Mouse (Mus musculus) adrenal gland, postnatal 4 days (tissue): ENCODE data around the gene Ninj2. TPM values are rescaled to one million over a fixed set of nuclear protein-coding genes. Genes with fewer than 3 reads are reported as not detected.

ENCODE experiments used
- DNase-seq, 2 experiments: peaks; one replicate each; pipeline ENCODE4 v3.0.0; 2021 to 2022; ENCODE audit warnings: low spot score in 2 of 2, mixed read lengths in 2 of 2
- total RNA-seq, 2 experiments: library from RNA; stranded (reverse); gene quantifications; 2 replicates each; pipeline ENCODE4 v1.2.3; 2021

Gene Ninj2
- total RNA-seq, 2 experiments from 2014 or later = not detected

DNA sequence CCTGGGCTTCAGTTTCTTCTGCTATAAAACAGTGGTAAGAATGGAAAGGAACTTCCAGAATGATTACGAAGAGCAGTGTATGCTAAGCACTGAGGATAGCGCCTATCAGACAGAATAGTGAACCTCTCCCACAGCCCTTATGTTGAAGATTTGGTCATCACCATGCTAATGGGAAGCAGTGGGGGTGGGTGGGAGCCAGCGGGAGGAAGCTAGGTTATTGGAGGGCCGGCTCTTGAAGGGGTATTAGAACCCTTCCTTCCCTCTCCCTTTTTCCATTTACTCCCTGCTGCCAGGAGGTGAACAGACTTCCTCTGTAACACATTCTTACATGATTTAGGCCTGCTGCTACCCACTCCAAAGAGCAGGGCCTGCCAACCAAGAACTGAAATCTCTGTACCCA is 1.2 kb upstream of the Ninj2 start:
- no peak for DNase-seq

DNA sequence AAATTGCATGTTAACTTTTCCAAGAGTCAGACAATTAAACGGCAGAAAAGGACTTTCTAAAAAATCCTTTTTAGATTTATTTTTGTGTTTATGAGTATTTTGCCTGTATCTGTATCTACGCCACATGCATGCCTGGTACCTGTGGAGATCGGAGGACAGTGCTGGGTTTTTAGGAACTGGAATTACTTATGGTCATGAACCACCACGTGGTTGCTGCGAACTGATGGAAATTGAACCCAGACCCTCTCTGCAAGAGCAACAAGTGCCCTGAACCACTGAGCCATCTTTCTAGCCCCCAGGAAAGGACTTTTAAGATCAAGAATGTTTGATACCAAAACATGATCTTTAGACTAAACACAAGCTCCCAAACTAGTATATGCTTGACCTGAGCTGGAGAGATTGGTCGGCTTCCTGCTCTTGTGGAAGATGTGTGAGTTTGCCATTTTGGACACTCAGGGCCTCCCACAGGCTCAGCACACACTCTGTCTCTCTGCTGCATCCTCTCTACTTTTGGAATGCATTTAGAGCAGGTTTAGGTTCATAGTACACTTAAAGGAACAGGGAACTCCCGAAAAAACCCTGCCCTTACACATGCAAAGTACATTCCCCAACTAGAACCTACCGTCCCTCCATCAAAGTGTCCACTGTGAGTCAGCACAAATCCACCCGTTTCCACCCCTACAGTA is 1.1 kb downstream of the Ninj2 start:
- DNase-seq = no peak

DNA sequence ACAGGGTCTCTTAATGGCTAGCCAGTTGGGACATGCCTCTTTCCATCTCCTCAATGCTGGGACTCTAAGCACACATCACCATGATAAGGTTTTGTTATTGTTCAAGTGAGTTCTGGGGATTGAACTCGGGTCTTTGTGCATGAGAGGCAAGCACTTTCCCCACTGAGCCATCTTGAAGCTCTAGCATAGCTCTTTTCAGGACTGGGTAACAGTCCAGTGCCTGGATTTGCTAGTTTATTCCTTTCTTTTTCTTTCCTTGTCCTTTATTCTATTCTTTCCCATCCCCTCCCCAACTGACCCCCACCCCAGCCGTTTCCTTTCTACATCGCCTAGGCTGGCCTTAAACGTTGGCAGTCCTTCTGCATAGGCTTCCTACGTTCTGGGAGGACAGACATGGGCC is 1.9 kb downstream of the Ninj2 start:
- DNase-seq = no peak

DNA sequence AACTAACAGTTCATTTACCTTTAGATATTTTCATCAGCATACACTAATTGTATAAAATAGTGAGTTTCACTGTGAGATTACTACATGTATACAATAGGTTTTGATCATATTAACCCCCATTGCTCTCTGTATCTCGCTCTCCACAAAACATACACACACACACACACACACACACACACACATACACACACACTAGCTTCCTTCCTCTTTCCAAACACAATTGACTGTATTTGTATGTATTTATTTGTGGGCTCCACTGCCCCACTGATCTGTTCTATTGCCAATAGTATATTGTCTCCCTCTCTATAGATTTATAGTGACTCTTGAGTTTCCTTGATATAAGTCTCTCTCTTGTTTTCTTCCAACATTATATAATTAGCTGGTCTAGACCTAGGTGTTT is 2.4 kb downstream of the Ninj2 start:
- no peak for DNase-seq

DNA sequence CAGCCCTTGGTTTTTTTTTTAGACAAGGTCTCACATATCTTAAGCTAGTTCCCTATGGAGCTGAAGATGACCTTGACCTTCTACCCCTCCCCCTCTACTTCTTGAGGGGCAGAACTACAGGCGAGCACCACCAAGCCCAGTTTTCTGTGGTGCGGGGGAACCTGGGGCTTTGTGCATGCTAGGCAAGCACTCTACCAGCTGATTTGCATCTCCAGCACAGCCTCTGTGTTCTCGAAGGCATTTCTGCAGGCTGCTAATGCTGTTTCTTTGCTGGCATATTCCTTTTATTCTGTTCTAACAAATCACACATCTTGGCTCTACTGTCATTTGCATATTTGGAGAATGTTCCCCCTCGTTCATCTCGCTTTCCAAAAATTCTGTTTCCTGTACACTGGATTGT is 6.2 kb downstream of the Ninj2 start:
- DNase-seq = no peak

DNA sequence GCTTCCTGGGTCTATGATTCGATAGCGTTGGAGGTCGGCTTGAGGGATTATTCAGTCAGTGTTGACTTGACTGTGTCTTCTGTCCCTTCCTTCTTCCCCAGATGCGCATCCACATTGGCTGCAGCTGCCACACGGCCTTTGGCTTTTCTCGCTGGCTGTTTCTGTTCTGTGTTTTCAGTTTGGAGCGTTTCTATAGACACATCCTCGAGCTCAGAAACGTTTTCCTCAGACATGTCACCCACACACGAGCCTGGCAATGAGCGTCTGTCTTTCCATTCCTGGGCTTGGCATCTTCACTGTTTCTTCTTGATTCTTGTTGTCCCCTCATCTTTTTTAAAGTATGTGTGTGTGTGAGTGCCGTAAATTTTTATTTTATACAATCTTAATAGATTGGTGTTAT is 8.1 kb downstream of the Ninj2 start:
- no peak for DNase-seq

DNA sequence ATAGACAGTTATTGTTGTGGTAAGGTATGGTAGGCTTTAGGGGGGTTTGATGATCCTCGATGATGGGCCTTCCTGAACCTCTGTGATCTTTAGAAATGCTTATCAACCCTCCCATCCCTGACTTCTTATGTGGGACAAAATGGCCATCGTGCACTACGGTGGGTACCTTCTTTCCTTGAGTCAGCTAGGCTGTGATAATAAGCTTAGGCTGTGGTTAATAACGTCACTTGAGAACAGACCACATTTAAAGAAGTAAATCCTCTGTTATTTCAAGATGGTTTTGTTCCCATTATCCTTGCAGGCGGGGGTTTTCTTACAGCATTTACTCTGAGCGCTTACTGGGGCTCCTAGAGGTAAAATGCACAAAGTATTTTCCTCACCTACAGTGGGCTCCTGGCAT is 8.8 kb downstream of the Ninj2 start:
- no peak for DNase-seq

DNA sequence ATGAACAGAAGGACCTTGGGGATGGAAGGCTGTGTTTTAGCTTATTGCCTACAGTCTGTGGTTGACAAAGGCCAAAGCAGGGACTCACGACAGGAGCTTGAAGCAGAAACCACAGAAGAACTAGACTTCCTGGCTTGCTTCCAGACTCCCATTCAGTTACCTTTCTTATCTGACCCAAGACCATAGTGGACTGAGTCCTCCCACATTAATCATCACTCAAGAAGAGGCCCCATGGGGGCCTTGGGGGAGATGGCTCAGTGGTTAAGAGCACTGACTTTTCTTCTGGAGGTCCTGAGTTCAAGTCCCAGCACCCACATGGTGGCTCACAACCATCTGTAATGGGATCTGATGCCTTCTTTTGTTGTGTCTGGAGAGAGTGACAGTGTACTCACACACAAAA is 10.0 kb downstream of the Ninj2 start:
- no peak for DNase-seq

DNA sequence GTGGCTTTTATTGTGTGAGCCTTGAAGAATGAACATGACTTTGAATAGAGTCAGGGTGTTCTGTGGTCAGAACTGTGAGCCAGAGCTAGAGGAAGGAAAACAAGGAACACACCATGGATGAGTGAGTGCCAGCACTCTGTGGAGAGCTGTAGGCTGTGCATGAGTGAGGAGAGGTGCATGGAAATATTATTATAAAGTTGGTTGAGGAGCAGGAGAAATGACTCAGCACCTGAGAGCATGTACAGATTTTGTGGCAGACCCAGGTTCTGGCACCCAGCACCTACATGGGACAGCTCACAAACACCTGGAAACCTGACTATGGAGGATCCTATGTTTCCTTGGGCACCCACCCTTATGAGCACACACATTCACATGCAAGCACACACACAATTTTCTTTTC is 11.9 kb downstream of the Ninj2 start:
- DNase-seq = no peak

DNA sequence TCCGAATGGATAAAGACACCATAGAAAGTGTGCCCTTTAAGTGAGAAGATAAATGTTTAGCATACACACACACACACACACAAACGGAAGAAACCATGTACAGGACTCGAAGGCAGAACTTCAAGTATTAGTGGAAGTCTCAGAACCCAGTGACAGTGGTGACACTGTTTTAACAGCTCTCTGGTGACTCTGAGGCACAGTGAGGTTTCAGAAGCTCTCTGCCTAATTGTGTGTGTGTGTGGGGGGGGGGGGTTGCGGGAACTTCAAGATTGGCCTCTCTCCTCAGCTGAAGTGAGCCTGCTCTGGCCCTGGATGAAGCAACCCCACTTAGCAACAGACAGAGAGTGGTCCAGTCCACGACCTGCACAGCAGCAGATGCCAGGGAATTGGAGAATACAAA is 14.4 kb downstream of the Ninj2 start:
- no peak for DNase-seq

DNA sequence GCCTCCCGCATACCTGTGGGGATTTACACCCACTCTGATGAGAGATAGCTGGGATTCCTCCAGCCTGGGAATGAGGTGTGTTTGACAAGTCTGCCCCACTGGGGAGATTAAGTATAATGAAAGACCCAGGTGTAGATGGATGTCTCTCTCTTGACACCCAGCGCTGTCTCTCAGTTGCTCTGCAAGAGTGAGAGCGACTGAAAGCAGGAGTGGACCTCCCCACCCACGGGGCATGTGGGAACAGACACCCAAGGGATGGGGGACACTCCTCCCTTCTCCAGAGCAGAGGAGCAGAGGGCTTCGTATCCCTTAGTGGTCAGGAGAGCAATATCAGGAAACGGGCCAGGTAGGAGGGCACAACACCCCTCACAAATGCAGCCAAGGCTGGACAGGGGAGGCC is 14.9 kb downstream of the Ninj2 start:
- DNase-seq = no peak

DNA sequence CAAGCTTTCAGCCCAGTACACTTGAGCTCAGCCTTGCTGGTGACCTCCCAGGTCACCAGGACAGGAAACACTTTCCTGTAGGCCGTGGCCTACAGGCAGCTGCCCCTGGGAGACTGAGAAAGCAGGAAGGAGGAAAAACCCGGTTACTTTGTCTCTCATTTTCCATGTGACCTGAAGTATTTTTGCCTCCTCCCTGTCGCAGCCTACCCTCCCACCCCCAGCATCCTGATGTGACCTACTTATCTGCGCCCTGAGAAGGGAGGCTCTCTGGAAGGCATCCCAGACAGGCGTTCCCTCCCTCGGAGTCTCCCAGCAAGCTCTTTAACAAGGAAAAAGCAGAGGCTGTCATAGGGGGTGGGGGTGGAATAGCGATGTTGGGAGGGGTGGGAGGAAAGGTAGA is 16.0 kb downstream of the Ninj2 start:
- DNase-seq = peak in 1 of 2 experiments; percentile 28

DNA sequence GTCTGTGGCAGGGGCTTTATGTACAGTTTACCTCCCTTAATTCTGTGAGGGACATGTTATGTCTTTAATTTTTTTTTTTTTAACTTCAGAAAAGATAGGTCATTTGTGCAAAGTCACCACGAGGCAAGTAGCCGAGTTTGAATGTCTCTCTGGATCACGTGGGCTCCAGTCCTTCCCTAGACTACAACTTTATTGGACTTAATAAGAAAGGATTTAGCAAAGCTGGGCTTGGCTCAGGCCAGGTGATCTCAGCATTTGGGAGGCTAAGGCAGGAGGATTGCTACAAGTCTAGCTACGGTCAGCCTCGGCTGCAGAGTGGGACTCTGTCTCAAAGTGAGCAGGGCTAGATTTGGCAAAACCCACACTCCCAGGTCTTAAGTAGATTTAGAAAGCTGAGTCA is 16.8 kb downstream of the Ninj2 start:
- no peak for DNase-seq

DNA sequence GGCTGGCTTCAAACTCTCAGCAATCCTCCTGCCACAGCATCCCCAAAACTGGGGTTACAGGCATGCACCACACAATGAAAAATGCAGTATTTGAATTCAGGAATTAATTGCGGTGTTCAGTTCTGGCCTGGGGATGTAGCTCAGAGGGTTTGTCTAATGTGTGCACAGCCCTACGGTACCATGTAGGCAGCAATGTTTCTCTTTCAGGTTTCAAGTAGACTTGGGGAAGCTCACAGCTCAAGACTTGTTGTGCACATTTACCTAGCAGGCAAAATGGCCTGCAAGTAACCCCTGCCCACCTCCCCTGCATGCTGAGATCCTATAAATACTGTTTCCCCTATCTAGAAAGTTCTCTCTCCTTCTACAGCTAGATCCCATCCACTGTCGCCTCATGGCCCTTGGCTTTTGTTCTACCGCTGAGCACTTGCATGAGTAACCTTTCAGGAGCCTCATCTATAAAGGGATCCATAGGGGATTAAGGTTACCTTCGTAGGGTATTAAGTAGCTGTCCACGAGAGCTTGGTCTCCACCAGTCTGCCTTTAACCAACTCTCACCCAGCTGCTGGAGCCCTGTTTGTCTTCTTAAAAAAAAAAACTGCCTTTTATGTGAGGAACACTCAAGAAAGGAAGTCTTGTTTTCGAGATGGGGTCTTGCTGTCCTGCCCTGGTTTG is 17.7 kb downstream of the Ninj2 start:
- no peak for DNase-seq

DNA sequence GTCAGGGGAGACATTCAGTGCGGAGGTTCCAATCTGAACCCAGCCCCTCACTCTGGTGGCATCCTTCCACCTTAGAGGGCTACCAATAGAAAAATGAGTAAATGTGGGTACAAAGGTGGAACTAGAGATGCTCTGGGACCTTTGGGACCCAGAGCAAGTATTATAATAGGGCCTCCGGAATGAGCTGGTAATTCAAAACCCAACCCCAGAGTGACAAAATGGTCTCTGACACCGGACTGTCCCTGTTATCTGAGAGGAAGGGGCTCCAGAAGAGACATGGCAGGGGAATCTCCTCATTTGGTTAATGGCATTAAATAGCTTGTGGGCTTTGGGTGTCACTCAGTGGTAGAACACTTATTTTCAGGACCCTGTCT is 18.2 kb downstream of the Ninj2 start:
- no peak for DNase-seq

DNA sequence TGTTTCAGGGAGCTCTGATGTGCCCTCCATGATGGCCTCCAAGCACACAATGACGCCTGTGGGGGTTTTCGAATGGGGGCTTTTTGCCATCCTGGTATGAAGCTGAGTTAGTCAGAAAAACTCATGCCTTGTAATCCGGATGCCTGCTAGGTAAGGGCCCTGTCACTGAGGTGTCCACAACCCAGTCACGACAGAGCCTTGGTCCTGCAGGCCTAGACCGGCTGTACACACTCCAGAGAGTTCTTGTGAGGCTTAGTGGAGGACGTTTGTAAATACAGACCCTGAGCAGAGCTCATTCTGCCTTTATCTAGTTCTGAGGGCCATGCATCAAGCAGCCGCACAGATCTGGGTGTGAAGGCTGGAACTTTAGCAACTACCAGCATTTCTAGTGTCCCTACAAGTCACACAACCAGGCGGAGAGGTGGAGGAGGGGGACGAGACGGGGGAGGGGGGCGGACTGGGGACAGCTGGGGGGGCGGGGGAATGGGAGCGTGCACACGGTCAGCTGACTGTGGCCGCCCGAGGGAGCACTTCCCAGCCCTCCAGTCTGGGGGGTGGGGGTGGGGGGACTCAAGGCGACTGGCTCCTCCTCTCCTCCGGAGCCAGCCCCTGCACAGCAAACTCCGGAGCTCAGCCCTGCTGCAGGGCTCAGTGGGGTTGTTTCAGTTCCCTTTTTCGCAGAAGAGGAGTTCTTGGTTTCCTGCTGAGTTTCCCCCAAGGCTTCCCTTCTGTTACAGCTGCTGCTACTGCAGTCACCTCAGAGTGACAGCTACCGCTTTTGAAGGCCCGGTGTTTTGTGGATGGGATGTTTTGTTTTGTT is 19.0 kb downstream of the Ninj2 start:
- DNase-seq = peak; percentile 18 to 51

DNA sequence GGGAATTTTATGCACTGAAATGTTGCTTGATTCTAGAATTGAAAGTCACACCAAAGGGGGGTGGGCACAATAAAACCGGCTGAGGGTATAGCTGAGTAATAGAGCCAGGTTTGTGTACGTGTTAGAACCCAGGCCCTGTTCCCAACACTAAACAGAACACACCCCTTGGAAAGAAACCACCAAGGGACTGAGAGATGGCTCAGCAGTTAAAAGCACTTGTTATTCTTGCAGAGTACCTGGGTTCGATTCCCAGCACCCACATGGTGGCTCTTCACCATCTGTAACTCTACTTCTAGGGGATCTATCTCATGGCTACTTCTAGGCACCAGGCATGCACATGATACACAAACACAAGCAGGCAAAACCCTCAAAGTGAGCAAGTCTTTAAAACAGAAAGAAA is 20.7 kb downstream of the Ninj2 start:
- DNase-seq = no peak

DNA sequence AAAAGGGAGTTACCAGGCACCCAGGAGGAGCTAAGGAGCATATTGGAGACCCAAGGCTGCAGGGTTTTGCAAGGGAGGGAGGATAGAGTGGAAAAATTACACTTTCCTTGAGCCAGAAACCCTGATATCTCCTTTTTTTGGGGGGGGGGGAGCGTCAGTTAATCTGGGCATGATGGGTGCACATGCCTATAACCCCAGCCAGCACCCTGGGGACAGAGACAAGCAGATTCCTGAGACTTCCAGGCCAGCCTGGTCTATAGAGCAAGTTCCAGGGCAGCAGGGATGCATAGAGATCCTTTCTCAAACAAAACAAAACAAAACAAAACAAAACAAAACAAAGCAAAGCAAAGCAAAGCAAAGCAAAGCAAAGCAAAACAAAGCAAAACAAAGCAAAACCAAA is 21.1 kb downstream of the Ninj2 start:
- no peak for DNase-seq

DNA sequence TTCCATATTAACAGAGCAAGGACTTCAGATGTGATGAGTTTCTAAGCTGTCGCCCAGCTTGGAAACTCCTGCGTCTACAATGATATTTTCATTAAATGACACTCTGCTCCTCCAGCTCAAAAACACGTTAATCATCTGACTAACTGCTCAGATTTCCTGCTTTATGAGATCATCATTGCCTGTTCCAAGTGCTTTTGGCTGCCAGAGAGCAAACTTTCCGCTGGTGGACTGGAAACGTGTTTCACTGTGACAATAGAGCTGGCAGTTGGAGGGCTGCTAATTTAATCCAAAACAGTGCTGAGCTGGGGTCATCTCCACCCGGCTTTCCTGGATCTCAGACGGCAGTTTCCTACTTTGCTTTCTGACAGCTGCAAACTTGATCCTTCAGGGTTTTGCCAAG is 21.5 kb downstream of the Ninj2 start:
- DNase-seq = no peak

DNA sequence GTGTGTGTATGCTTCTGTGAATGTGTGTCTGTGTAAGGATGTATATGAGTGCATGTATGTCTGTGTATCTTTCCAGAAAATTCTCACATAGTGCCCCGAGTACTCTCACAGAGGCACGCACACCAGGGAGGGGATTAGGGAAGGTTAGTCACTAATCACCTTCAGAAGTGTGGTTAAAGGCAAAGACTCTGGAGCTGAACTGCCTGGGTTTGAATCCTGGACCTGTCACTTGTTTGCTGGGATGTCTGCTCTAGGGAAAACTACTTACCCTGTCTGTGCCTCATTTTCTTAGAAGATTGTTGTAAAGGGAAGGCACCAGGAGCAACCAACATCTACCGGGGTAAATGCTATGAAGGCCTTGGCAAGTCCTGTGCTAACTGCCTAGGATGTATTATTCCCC is 22.3 kb downstream of the Ninj2 start:
- DNase-seq = no peak

DNA sequence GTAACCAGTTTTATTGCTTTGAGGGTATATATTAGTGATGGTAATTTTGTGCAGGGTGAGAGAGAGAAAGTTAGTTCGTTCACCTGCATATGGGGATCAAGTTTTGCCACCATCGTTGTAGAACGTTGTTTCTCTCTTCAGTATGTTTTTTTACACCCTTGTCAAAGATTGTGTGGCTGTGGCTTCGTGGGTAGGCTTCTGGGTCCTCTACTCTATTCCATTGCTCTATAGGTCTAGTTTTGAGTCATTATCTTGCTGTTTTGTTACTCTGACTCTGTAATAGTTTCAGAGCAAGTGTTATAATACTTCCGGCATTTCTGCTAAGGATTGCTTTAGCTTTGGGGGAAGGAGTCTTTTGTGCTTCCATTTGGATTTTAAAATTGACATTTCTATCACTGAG is 26.7 kb downstream of the Ninj2 start:
- DNase-seq = no peak

DNA sequence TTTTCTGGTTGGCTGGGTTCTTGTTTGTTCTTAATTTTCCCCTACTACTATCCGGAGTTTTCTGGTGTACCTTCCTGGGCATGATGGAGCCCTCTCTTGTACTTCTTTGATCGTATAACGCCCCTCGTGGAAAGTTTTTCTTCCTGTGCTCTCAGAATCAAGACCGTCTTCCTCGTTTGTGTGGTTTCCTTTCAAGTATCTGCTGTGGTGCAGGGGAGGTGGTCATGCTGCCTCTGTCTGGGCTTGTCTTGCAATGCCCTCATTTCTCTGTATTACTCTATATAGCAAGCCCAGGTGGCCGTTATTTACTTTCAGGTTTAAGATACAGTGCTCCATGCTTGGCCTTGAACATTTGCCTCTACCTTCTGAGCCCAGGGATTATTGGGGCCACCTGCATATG is 31.5 kb downstream of the Ninj2 start:
- no peak for DNase-seq

DNA sequence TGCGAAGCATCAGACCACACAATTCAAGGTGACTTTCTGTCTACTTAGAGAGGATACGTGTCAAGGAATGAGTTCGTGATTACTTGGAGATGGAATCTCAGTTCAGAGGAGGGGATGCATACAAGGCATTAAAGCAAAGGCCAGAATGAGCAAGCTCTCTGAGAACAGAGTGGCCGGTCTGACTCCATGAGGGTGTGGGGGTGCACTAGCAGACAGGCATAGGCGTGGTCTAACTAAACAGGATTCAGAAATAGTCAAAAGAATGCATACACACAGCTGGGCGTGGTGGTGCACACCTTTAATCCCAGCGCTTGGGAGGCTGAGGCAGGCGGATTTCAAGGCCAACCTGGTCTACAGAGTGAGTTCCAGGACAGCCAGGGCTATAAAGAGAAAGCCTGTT is 33.3 kb downstream of the Ninj2 start:
- DNase-seq = no peak
